Mouse (Mus musculus) hematopoietic stem cell, adult 5-6 weeks (primary cell): Measurements from ENCODE around the gene Scd3. TPM values are rescaled to one million over a fixed set of nuclear protein-coding genes. Genes with fewer than 3 reads are reported as not detected.
"Not testable (repeated sequence)": the region's sequence is repeated elsewhere in the genome, so short reads cannot be mapped to it uniquely, and the experiment has no call there.

Source experiments
- ATAC-seq, 2 experiments: fragments of 125-278 bp in 1 of 2; replicated peaks in 1 of 2; 2 replicates each; pipeline ENCODE4 v1.8.0; 2016 to 2017; ENCODE audit warnings: inconsistent platforms in 2 of 2, mild to moderate bottlenecking in 2 of 2, moderate number of reproducible peaks in 2 of 2, low read depth in 1 of 2, moderate TSS enrichment in 1 of 2; ENCODE audit not compliant: low FRiP score in 2 of 2, poor library complexity in 2 of 2, severe bottlenecking in 2 of 2, insufficient read depth in 1 of 2, low TSS enrichment in 1 of 2
- total RNA-seq: library from RNA; stranded (forward); fragments of 172-1452, 232-1000 nt; gene quantifications from 2 replicates; pipeline ENCODE4 v1.2.3, GENCODE M21; 2017

Scd3 gene
- total RNA-seq, 1 experiment from 2014 or later: 0.20 TPM

- no peak for ATAC-seq
These were observed 56.4 kb downstream of the Scd3 start for GRCm38 (mm10) chr19:44259484-44259883.

- no peak for ATAC-seq
These were observed 57.4 kb downstream of the Scd3 start for GRCm38 (mm10) chr19:44260487-44260886.

- no peak for ATAC-seq
These were observed 58.7 kb downstream of the Scd3 start for GRCm38 (mm10) chr19:44261774-44262173.

- no peak for ATAC-seq
These were observed 60.5 kb downstream of the Scd3 start for GRCm38 (mm10) chr19:44263581-44263980.

- ATAC-seq: no peak; a peak in 1 of 4 replicates
These were observed 61.2 kb downstream of the Scd3 start for GRCm38 (mm10) chr19:44264226-44264625.

GRCm38 (mm10) chr19:44265300-44265699 lies 62.2 kb downstream of the Scd3 start:
- no peak for ATAC-seq

- ATAC-seq: no peak
These were observed 62.9 kb downstream of the Scd3 start for GRCm38 (mm10) chr19:44265911-44266337.

- no peak for ATAC-seq
These were observed 63.4 kb downstream of the Scd3 start for GRCm38 (mm10) chr19:44266458-44266823.

- ATAC-seq: peak; percentile 89 to 97
These were observed 63.9 kb downstream of the Scd3 start for GRCm38 (mm10) chr19:44266824-44267498.

- no peak for ATAC-seq
These were observed 64.5 kb downstream of the Scd3 start for GRCm38 (mm10) chr19:44267499-44268002.

GRCm38 (mm10) chr19:44273711-44274110 lies 70.6 kb downstream of the Scd3 start:
- no peak for ATAC-seq

GRCm38 (mm10) chr19:44274452-44274851 lies 71.4 kb downstream of the Scd3 start:
- no peak for ATAC-seq

GRCm38 (mm10) chr19:44275418-44275817 lies 72.3 kb downstream of the Scd3 start:
- no peak for ATAC-seq

GRCm38 (mm10) chr19:44276861-44277260 lies 73.8 kb downstream of the Scd3 start:
- no peak for ATAC-seq

- ATAC-seq: no peak
These were observed 74.9 kb downstream of the Scd3 start for GRCm38 (mm10) chr19:44277931-44278330.

- peak; percentile 65 to 72 for ATAC-seq
These were observed 77.7 kb downstream of the Scd3 start for GRCm38 (mm10) chr19:44280755-44281154.

- not testable (repeated sequence) for ATAC-seq
These were observed 78.9 kb downstream of the Scd3 start for GRCm38 (mm10) chr19:44281825-44282447.

GRCm38 (mm10) chr19:44282534-44283156 lies 79.6 kb downstream of the Scd3 start:
- ATAC-seq: no peak
